7 mouse cellular contexts compared by ENCODE assay signal in genomic region chr8:123042158-123042973, GRCm38 (mm10). TPM values are rescaled to one million over a fixed set of nuclear protein-coding genes. Genes with fewer than 3 reads are reported as not detected.
DNase-seq lines count a peak whose midpoint lies in the region; ATAC-seq lines count a peak whose summit lies in the region.

Gene Ankrd11 (minus strand): TSS chr8:123042277.

- peak; percentile 98 for ATAC-seq in intestine, embryonic 15.5 days

- H3K4me1 ChIP-seq in intestine, embryonic 15.5 days (replicated peaks) = peaks cover 14% of the 10 kb centered on the region
- H3K4me1 ChIP-seq in midbrain, embryonic 10.5 days = peaks cover 42% of the 10 kb centered on the region

- no peaks in the 10 kb centered on the region for H3K36me3 ChIP-seq in intestine, embryonic 15.5 days
- peaks cover 11% of the 10 kb centered on the region for H3K36me3 ChIP-seq in midbrain, embryonic 10.5 days

- under 1% methylated on average over 86 of the region's 91 CpGs for WGBS in intestine, embryonic 15.5 days
- WGBS in midbrain, embryonic 10.5 days = under 1% methylated on average over 91 of the region's 91 CpGs

- peak within 1 kb of the TSS; percentile 97 for H3K27ac ChIP-seq in intestine, embryonic 15.5 days
- peak within 1 kb of the TSS; percentile 99 for H3K27ac ChIP-seq in midbrain, embryonic 10.5 days (replicated peaks)

- DNase-seq in adrenal gland, adult 2 months = peak; percentile 100
- peak; percentile 99 for DNase-seq in embryo, embryonic 11.5 days (ENCODE audit: low read depth, low spot score)
- peak; percentile 99 for DNase-seq in gastrocnemius, postnatal 36 days
- peak; percentile 100 for DNase-seq in left cerebral cortex, postnatal 25 days (ENCODE audit: low spot score in 2 of 2)
- DNase-seq in midbrain, embryonic 10.5 days (ENCODE audit: low spot score) = peak; percentile 99
- peak; percentile 98 for DNase-seq in right cerebral cortex, postnatal 4 days

- intact Hi-C loops in gastrocnemius, postnatal 36 days (cut with DNase I) = loop anchor here (5.0 kb wide), 1 partner anchor 135 kb away; no protein-coding TSS in a partner anchor
- intact Hi-C loops in left cerebral cortex, postnatal 25 days (cut with DNase I) = loop anchor here (1.0 to 2.0 kb wide), 3 partner anchors 23 to 136 kb away; partner anchors contain the start of gene Rpl13

- peak within 1 kb of the TSS; percentile 64 for H3K4me2 ChIP-seq in intestine, embryonic 15.5 days (replicated peaks)

- H3K9me3 ChIP-seq in intestine, embryonic 15.5 days = no peaks in the 10 kb centered on the region
- no peaks in the 10 kb centered on the region for H3K9me3 ChIP-seq in midbrain, embryonic 10.5 days (replicated peaks)

- H3K4me3 ChIP-seq in intestine, embryonic 15.5 days (replicated peaks) = peak within 1 kb of the TSS; percentile 100
- H3K4me3 ChIP-seq in midbrain, embryonic 10.5 days = peak within 1 kb of the TSS; percentile 93

- H3K9ac ChIP-seq in intestine, embryonic 15.5 days = peak within 1 kb of the TSS; percentile 100

- H3K27me3 ChIP-seq in intestine, embryonic 15.5 days (replicated peaks) = no peaks in the 10 kb centered on the region
- H3K27me3 ChIP-seq in midbrain, embryonic 10.5 days (ENCODE audit: low read depth, poor library complexity, severe bottlenecking) = no peaks in the 10 kb centered on the region

RNA-seq across cellular contexts. Expression of gene Ankrd11, which starts in this region (rescaled TPM):
- 10 to 100 TPM; 65.4 to 86.9 TPM for total RNA-seq in adrenal gland, adult 2 months (2021)
- 54.8 and 88.0 TPM in 2 replicates for polyA plus RNA-seq in adrenal gland, adult 2 months (2012; rRNA removed)
- total RNA-seq in gastrocnemius, postnatal 36 days (2021) = 10 to 100 TPM; 47.4 to 55.4 TPM
- polyA plus RNA-seq in intestine, embryonic 15.5 days (2015; fragmentation: Nextera tagmentation; extraction: Ambion mirVana) = 50.9 and 53.9 TPM in 2 replicates
- 100 to 1,000 TPM; 147 to 152 TPM for total RNA-seq in left cerebral cortex, postnatal 25 days (2021)
- 29.5 TPM in 2 replicates for polyA plus RNA-seq in midbrain, embryonic 10.5 days (2016; fragmentation: Nextera tagmentation; extraction: Ambion mirVana)

Comparison
In these comparisons a context has a peak if more than half of its experiments do, and no peak if none do; other contexts are left out.
1. Peak in every context shown above with its lines: DNase-seq, ATAC-seq, H3K4me3 ChIP-seq and H3K27ac ChIP-seq.